Mouse (Mus musculus): ENCODE measurements around the gene Gja8. TPM values are rescaled to one million over a fixed set of nuclear protein-coding genes. Genes with fewer than 3 reads are reported as not detected.

The Gja8 gene
- polyA plus RNA-seq, 1 experiment: not detected

- no peaks in the 10 kb centered on the region; the same call in 1 of the 2 replicates for H3K4me1 ChIP-seq (ENCODE audit: control insufficient read depth, insufficient read depth, low read length)
- no peak overlapping the region for H3K4me3 ChIP-seq (ENCODE audit: insufficient read depth, low read length)
- TF ChIP-seq POLR2A (IDR thresholded peaks at IDR 0.05; ENCODE audit: extremely low read depth, insufficient read depth, low read length) (no peak), CTCF (IDR thresholded peaks at IDR 0.05; ENCODE audit: extremely low read depth, insufficient read depth, low read length) (no peak)
- H3K27ac ChIP-seq (ENCODE audit: insufficient read depth, low read length): no peak overlapping the region
These were observed 57.3 kb downstream of the Gja8 start for GRCm38 (mm10) chr3:96868566-96868965.

DNA sequence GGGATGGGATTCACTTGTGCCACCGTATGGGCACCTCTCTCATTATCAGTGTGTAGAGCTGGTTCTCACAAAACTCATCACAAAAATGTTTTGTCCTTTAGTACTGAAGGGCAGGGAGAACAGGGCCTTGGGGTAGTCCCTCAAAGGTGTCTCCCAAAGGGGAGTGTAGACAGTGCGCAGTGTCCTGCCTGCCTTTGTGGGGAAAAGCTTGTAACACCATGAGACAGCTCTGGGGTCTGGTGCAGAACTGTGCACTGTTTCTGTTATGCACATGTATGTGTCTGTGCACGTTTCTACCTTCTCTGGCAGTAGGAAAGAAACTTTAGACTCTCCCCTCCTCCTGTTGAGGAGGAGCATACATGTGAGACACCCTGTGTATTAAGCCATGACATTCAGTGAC, 58.0 kb downstream of the Gja8 start:
- Histone ChIP-seq H3K4me3 (ENCODE audit: insufficient read depth, low read length) (no peak overlapping the region), H3K4me1 (ENCODE audit: control insufficient read depth, insufficient read depth, low read length) (no peaks in the 10 kb centered on the region; the same call in 1 of the 2 replicates)
- TF ChIP-seq POLR2A (IDR thresholded peaks at IDR 0.05; ENCODE audit: extremely low read depth, insufficient read depth, low read length): no peak
- no peak for TF ChIP-seq CTCF (IDR thresholded peaks at IDR 0.05; ENCODE audit: extremely low read depth, insufficient read depth, low read length)

More for the DNA sequence above, 58.0 kb downstream of the Gja8 start:
- H3K27ac ChIP-seq (ENCODE audit: insufficient read depth, low read length): no peak overlapping the region

Other genes starting within 250 kb of the Gja8 start
- gene Pias3, start 229.6 kb downstream of the Gja8 start, polyA plus RNA-seq (2012; rRNA removed): 24.6 and 25.4 TPM in 2 replicates
- 16.8 and 19.6 TPM in 2 replicates for gene Nudt17, start 217.5 kb downstream of the Gja8 start, polyA plus RNA-seq (2012; rRNA removed)
- gene Polr3c, start 198.4 kb downstream of the Gja8 start, polyA plus RNA-seq (2012; rRNA removed): 35.3 and 36.5 TPM in 2 replicates
- gene Rnf115, start 198.4 kb downstream of the Gja8 start, polyA plus RNA-seq (2012; rRNA removed): 52.3 and 54.9 TPM in 2 replicates
- gene Pdzk1, start 96.7 kb downstream of the Gja8 start, polyA plus RNA-seq (2012; rRNA removed): 0.17 and 0.19 TPM in 2 replicates
- gene Cd160, start 96.7 kb downstream of the Gja8 start, polyA plus RNA-seq (2012; rRNA removed): 0.06 TPM in 1 of 2 replicates, not detected in the other
- 0.48 and 0.53 TPM in 2 replicates for gene Gja5, start 21.3 kb downstream of the Gja8 start, polyA plus RNA-seq (2012; rRNA removed)
- 20.4 and 22.4 TPM in 2 replicates for gene Gpr89, start 20.7 kb downstream of the Gja8 start, polyA plus RNA-seq (2012; rRNA removed)
- gene Acp6, start 232.8 kb upstream of the Gja8 start, polyA plus RNA-seq (2012; rRNA removed): 40.2 and 41.7 TPM in 2 replicates